Mouse (Mus musculus): ENCODE measurements around the gene Magi2. TPM values are rescaled to one million over a fixed set of nuclear protein-coding genes. Genes with fewer than 3 reads are reported as not detected.

The Magi2 gene
- total RNA-seq, 2 experiments from 2014 or later = 139 to 145 TPM

GRCm38 (mm10) chr5:19907381-19907982 is 680.6 kb downstream of the Magi2 start:
- TF ChIP-seq CTCF (IDR thresholded peaks at IDR 0.05) = no peak

DNA sequence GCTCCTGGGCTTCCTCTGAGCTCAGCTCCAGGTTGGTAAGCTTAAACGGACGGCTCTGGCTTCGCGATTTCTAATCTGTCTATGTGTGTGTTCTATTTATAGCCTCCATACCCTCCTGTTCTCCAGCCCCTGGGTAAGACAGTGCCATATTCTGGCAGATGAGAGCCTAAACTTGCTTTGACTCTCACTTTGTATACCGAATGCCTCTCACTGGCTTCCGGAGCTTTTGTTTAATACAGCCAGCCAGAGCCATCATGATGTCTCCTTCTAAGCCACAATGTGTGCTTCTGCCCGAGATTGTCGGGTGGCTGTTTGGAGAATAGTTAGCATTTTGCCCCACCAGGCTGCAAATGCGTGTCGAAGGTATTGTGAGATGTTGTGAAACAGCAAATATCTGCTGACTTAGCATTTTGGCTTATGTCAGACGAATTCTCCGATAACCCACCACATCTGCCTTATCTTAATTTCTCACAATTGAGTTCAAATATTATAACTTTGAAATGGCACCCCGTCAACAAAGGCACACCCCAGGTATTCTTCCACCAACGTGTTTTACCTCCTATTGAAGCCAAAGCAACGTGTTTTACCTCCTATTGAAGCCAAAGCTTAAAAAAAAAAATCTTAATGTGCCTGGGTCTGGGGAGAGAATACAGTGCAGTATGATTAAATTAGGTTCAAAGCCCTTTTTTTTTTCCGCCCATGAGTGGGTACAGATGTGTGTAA is 681.3 kb downstream of the Magi2 start:
- TF ChIP-seq CTCF (IDR thresholded peaks at IDR 0.05) = no peak
- intact Hi-C loops (cut with DNase I) = loop anchor here (2.0 to 10.0 kb wide), 5 partner anchors 163 to 797 kb away; no protein-coding TSS in a partner anchor
- DNase-seq (ENCODE audit: extremely low spot score in 1 of 2, low spot score in 2 of 2) = peak; percentile 22 to 49
- Histone ChIP-seq H3K27ac (peak overlapping the region; percentile 96), H3K4me3 (peak overlapping the region; percentile 55)

More at GRCm38 (mm10) chr5:19907381-19907982, 680.6 kb downstream of the Magi2 start:
- Histone ChIP-seq H3K27ac (peak overlapping the region; percentile 96), H3K4me3 (peak overlapping the region; percentile 55)
- intact Hi-C loops (cut with DNase I) = loop anchor here (5.0 to 10.0 kb wide), 4 partner anchors 353 to 797 kb away; no protein-coding TSS in a partner anchor
- DNase-seq (ENCODE audit: extremely low spot score in 1 of 2, low spot score in 2 of 2) = peak; percentile 33 to 46

DNA sequence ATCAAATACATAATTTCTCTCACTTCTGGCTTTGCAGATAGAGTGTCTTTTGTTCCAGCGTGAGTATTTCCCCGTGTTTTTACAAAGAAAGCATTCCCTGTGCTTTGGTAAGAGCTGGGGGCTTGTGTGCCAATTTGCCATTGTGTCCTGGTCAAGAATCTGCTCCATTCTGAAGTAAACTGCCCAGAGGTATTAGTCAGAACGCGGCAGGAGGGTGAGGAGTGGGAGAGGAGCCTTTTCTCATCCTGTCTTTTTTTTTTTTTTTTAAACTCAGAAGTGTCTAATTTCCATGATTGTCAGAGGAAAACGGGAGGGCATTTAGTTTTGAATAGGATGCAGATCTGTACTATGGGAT is 681.8 kb downstream of the Magi2 start:
- H3K27ac ChIP-seq = peak overlapping the region; percentile 96
- DNase-seq (ENCODE audit: extremely low spot score in 1 of 2, low spot score in 2 of 2) = peak in 1 of 2 experiments; percentile 21
- intact Hi-C loops (cut with DNase I) = loop anchor here (2.0 to 10.0 kb wide), 5 partner anchors 164 to 796 kb away; no protein-coding TSS in a partner anchor
- H3K4me3 ChIP-seq = peak overlapping the region; percentile 55
- TF ChIP-seq CTCF (IDR thresholded peaks at IDR 0.05) = no peak

DNA sequence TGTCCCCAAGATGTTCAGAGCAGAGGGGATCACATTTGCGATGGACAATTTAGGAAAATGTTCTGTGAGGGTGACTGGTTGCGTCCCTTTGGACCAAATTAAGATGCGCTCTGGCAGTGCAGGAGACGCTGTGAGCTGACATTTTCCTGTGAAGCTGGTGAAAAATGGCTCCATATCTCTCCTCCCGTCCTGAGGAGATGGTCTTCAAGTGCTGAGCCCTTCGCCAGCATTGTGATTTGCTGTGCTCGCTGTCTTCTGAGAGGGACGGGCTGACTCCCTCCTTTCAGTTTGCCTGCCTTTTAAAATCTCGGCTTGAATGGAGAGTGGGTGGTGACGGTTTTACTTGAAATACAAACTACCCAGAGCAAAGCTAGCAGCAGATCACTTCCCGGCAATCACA is 682.2 kb downstream of the Magi2 start:
- intact Hi-C loops (cut with DNase I) = loop anchor here (2.0 to 10.0 kb wide), 5 partner anchors 164 to 796 kb away; no protein-coding TSS in a partner anchor
- DNase-seq (ENCODE audit: extremely low spot score in 1 of 2, low spot score in 2 of 2) = peak; percentile 54 to 57
- Histone ChIP-seq H3K27ac (peak overlapping the region; percentile 96), H3K4me3 (peak overlapping the region; percentile 55)
- TF ChIP-seq CTCF (IDR thresholded peaks at IDR 0.05) = no peak

DNA sequence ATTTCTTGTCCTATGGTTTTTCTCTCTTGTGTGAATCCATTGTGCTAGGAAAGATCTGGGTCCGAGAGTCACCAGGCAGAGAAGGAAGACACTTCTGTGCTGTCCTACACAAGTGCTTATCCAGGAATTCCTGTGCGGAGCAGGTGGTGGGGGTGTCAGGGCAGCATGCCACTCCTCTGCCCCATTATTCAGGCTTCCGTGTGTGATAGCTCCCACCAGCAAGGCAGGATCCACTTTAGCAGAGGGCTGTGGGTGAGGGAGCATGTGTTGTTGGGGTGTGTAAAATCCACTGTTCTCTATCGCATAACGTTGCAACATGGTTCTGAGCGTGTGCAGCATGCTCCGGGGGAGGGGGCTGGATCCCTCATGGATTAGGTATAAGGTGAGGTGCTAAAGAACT is 682.8 kb downstream of the Magi2 start:
- TF ChIP-seq CTCF (IDR thresholded peaks at IDR 0.05) = no peak
- Histone ChIP-seq H3K4me3 (peak overlapping the region; percentile 55), H3K27ac (peak overlapping the region; percentile 96)
- intact Hi-C loops (cut with DNase I) = loop anchor here (2.0 to 10.0 kb wide), 5 partner anchors 165 to 795 kb away; no protein-coding TSS in a partner anchor
- DNase-seq (ENCODE audit: extremely low spot score in 1 of 2, low spot score in 2 of 2) = peak; percentile 30 to 50

GRCm38 (mm10) chr5:19932102-19932501 is 705.3 kb downstream of the Magi2 start:
- Histone ChIP-seq H3K4me3 (no peak overlapping the region), H3K27ac (no peak overlapping the region)
- no peak for DNase-seq (ENCODE audit: extremely low spot score in 1 of 2, low spot score in 2 of 2)
- no peak for TF ChIP-seq CTCF (IDR thresholded peaks at IDR 0.05)
- intact Hi-C loops (cut with DNase I) = no loop called here

DNA sequence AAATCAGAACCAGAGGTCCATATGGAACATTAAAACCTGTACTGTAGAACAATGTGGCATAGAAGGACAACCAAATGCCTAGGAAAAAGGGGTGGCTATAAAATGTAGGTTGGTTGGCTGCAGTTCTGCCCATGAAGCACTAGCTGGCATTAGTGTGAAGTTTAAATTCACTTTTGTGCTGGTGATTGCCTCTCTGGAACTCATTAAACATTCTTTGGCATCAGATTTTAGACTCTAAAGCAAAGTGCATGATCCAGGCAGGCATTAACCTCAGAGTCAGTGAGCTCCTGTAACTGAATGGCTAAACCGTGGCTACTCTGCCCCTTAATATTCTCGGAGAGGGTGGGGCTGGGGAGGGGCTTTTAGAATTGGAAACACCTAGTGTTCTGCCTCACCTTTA is 706.4 kb downstream of the Magi2 start:
- Histone ChIP-seq H3K4me3 (no peak overlapping the region), H3K27ac (no peak overlapping the region)
- peak; percentile 39 for TF ChIP-seq CTCF (IDR thresholded peaks at IDR 0.05)
- no peak for DNase-seq (ENCODE audit: extremely low spot score in 1 of 2, low spot score in 2 of 2)
- intact Hi-C loops (cut with DNase I) = no loop called here

- intact Hi-C loops (cut with DNase I) = no loop called here
- TF ChIP-seq CTCF (IDR thresholded peaks at IDR 0.05) = no peak
- Histone ChIP-seq H3K4me3 (no peak overlapping the region), H3K27ac (no peak overlapping the region; the same call in 1 of the 2 replicates)
- no peak for DNase-seq (ENCODE audit: extremely low spot score in 1 of 2, low spot score in 2 of 2)
Measured at GRCm38 (mm10) chr5:19951102-19951501, 724.3 kb downstream of the Magi2 start.

- TF ChIP-seq CTCF (IDR thresholded peaks at IDR 0.05) = no peak
- intact Hi-C loops (cut with DNase I) = no loop called here
- DNase-seq (ENCODE audit: extremely low spot score in 1 of 2, low spot score in 2 of 2) = no peak
- no peak overlapping the region for H3K4me3 ChIP-seq
- H3K27ac ChIP-seq = no peak overlapping the region
Measured at GRCm38 (mm10) chr5:19964113-19964512, 737.3 kb downstream of the Magi2 start.

DNA sequence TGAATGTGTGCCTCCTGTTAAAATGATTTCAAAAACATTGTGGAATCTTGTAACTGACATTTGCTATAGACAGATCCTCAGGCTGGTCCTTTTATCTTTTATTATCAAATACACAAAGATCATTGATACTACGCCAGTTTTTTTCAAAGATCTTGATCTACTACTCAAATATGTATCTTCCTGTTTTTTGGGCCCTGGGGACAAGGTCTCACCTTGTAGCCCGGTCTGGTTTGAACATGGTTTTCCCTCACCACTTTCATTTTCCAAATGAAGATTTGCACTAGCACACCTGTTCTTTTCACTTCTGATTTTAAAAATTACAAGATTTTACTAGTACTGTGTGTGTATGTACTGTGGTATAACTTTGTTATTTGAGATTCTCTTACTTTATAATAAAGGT is 745.9 kb downstream of the Magi2 start:
- intact Hi-C loops (cut with DNase I) = no loop called here
- Histone ChIP-seq H3K4me3 (no peak overlapping the region), H3K27ac (no peak overlapping the region)
- TF ChIP-seq CTCF (IDR thresholded peaks at IDR 0.05) = no peak
- DNase-seq (ENCODE audit: extremely low spot score in 1 of 2, low spot score in 2 of 2) = no peak

DNA sequence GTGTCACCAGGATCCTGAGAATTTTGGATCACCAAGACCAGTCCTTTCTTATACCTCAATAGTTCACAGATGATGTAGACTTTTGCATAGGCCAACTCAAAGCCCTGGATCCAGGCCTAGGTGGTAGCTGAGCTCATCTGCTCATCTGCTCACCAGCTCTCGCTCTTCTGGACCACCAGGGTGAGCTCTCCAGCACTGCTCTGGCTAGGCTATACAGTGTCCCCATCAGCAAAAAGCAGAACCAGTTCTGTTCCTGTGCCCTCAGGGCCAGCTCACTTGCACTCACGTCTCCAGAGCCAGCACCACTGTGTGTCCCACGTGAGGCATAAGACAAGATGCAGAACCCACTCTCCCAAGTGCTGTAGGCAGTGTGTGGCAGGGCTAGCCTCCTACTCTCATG is 747.0 kb downstream of the Magi2 start:
- no peak; the same call in 1 of the 2 replicates for TF ChIP-seq CTCF (IDR thresholded peaks at IDR 0.05)
- Histone ChIP-seq H3K27ac (no peak overlapping the region), H3K4me3 (no peak overlapping the region)
- no peak for DNase-seq (ENCODE audit: extremely low spot score in 1 of 2, low spot score in 2 of 2)
- intact Hi-C loops (cut with DNase I) = no loop called here

DNA sequence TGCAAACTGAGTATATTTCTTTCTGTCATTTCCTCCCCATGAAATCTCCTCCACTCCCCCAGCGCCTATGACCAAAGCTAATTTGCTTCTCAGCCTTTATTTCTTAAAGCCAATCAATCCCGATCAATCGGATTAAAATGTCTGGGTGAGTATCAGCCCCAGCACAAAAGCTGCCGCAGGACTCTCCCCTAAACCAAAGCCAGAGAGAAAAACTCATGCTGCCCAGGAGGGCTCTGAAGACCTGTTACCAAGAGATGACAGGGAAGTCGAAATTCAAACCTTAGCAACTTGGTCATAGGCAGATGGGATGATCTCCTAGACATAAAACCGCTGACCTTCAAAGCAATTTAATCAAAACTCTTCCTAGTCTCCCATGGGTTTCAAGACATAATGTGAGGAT is 754.7 kb downstream of the Magi2 start:
- no peak overlapping the region for H3K4me3 ChIP-seq
- no peak for TF ChIP-seq CTCF (IDR thresholded peaks at IDR 0.05)
- 0 out of 2 replicates have a peak overlapping the region, but pooled peaks have one; percentile 24 for H3K27ac ChIP-seq

More for the DNA sequence above, 754.7 kb downstream of the Magi2 start:
- DNase-seq (ENCODE audit: extremely low spot score in 1 of 2, low spot score in 2 of 2) = no peak
- intact Hi-C loops (cut with DNase I) = no loop called here

Measured in left cerebral cortex, adult 2 months (tissue).